Mouse (Mus musculus): ENCODE measurements at regions not wholly inside any gene's neighbourhood (a gene's known extent, or its start where the extent isn't known, plus 50 kb on each side); places are given as distances from the start of the nearest gene placed in this dataset.

DNA sequence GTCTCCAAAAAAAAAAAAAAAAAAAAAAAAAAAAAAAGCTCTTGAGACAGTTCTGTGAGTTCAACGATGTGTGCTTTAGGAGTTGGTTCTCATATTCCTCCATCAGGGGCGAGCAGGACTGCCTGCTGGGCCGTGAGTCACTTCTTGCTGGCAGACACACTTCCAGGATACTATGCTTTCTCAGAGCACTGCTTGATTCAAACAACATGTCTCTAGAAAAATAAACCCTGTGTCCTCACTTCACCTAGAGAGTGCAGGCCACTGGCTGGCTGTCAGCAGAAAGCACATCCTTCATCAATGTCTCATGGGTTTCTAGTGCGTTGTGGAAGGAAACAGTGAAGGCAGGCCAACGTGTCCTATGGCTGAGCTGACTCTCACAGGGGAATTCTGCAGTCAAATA lies 416.8 kb downstream of the Tns3 start:
- no peak for TF ChIP-seq CHD2 (IDR thresholded peaks at IDR 0.05; ENCODE audit: low read depth, low read length)
- TF ChIP-seq MAFK (IDR thresholded peaks at IDR 0.05; ENCODE audit: insufficient read depth, low read depth, low read length), result no peak
- no peak for TF ChIP-seq ZNF384 (IDR thresholded peaks at IDR 0.05; ENCODE audit: low read depth, low read length)
- TF ChIP-seq ZC3H11A (IDR thresholded peaks at IDR 0.05; ENCODE audit: borderline replicate concordance, low read depth, low read length), result no peak
- TF ChIP-seq HCFC1 (IDR thresholded peaks at IDR 0.05; ENCODE audit: borderline replicate concordance, insufficient read depth, low read length), result no peak
